In the genomic region with DNA sequence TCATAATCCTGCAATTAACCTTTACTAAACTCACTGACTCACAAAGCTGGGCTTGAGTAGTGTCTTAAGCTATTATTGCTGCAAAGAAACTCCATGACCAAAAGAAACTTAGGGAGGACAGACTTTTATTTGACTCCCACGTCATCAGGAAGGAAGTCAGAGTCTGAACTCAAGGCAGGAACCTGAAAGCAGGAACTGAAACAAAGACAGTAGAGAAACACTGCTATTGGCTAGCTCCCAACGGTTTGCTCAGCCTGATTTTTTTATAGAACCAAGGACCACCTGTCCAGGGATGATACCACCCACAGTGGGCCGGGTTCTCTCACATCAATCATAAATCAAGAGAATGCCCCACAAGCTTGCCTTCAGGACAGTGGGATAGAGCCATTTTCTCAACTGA, we compare ENCODE assay signal across 21 mouse cellular contexts. TPM values are rescaled to one million over a fixed set of nuclear protein-coding genes. Genes with fewer than 3 reads are reported as not detected.
DNase-seq lines count a peak whose midpoint lies in the region; ATAC-seq and TF ChIP-seq lines count a peak whose summit lies in the region.
"Had no signal": no experiment of that assay in that cellular context is flagged by ENCODE, and none has a peak within 500 bp of the region (broad histone marks: within the 10 kb centered on the region; RNA-seq: fewer than 3 reads in every experiment).

No protein-coding gene starts in this region.

- H3K4me1 ChIP-seq in liver, adult 2 months (ENCODE audit: control insufficient read depth, insufficient read depth, low read length) = peaks cover 7% of the 10 kb centered on the region
- peaks cover 42% of the 10 kb centered on the region for H3K4me1 ChIP-seq in bone marrow macrophage, adult 2 months (ENCODE audit: control insufficient read depth, insufficient read depth, low read length)
- H3K4me1 ChIP-seq in forebrain, embryonic 13.5 days = peaks cover 10% of the 10 kb centered on the region
- no peaks in the 10 kb centered on the region for H3K4me1 ChIP-seq in cerebellum, adult 2 months (ENCODE audit: control insufficient read depth, insufficient read depth, low read length)

- H3K36me3 ChIP-seq in liver, adult 2 months (ENCODE audit: control insufficient read depth, insufficient read depth, low read length) = no peaks in the 10 kb centered on the region
- no peaks in the 10 kb centered on the region for H3K36me3 ChIP-seq in macrophage (ENCODE audit: inconsistent target)
- no peaks in the 10 kb centered on the region for H3K36me3 ChIP-seq in forebrain, embryonic 13.5 days (ENCODE audit: poor library complexity, severe bottlenecking)
- H3K36me3 ChIP-seq: embryonic facial prominence, embryonic 12.5 days; heart, embryonic 12.5 days; hindbrain, embryonic 15.5 days; intestine, embryonic 15.5 days; midbrain, embryonic 10.5 days had no signal

- no peak overlapping the region for H3K4me3 ChIP-seq in liver, adult 2 months (ENCODE audit: insufficient read depth, low read depth, low read length)
- H3K4me3 ChIP-seq in bone marrow macrophage, adult 2 months (ENCODE audit: insufficient read depth, low read length) = no peak overlapping the region
- H3K4me3 ChIP-seq in macrophage (ENCODE audit: inconsistent target) = no peak overlapping the region
- H3K4me3 ChIP-seq in forebrain, embryonic 13.5 days = no peak overlapping the region
- no peak overlapping the region for H3K4me3 ChIP-seq in cerebellum, adult 2 months (replicated peaks; ENCODE audit: insufficient read depth, low read depth, low read length)
- H3K4me3 ChIP-seq: embryonic facial prominence, embryonic 12.5 days; heart, embryonic 12.5 days; hindbrain, embryonic 15.5 days; intestine, embryonic 15.5 days; midbrain, embryonic 10.5 days had no signal

- H3K9me3 ChIP-seq in forebrain, embryonic 13.5 days (replicated peaks) = no peaks in the 10 kb centered on the region
- H3K9me3 ChIP-seq: embryonic facial prominence, embryonic 12.5 days; hindbrain, embryonic 15.5 days; intestine, embryonic 15.5 days; midbrain, embryonic 10.5 days had no signal

- H3K79me2 ChIP-seq in liver, adult 2 months (ENCODE audit: control insufficient read depth, insufficient read depth, low read length) = 0 out of 2 replicates have a peak, but pooled peaks cover 3% of the 10 kb centered on the region
- peaks cover 23% of the 10 kb centered on the region; the same call in 1 of the 2 replicates for H3K79me2 ChIP-seq in macrophage (ENCODE audit: inconsistent target)

- no peak for TF ChIP-seq POLR2A in liver, adult 2 months (IDR thresholded peaks at IDR 0.05; ENCODE audit: extremely low read depth, insufficient read depth, low read length)
- no peak for TF ChIP-seq POLR2A in bone marrow macrophage, adult 2 months (IDR thresholded peaks at IDR 0.05; ENCODE audit: borderline replicate concordance, low read depth, low read length)
- TF ChIP-seq POLR2A in cerebellum, adult 2 months (IDR thresholded peaks at IDR 0.05; ENCODE audit: borderline replicate concordance, insufficient read depth, low read length) = no peak

- no peaks in the 10 kb centered on the region for H3K27me3 ChIP-seq in liver, adult 2 months (ENCODE audit: control insufficient read depth, insufficient read depth, low read length)
- H3K27me3 ChIP-seq in forebrain, embryonic 13.5 days = no peaks in the 10 kb centered on the region
- H3K27me3 ChIP-seq in cerebellum, adult 2 months (ENCODE audit: control insufficient read depth, insufficient read depth, low read length) = no peaks in the 10 kb centered on the region
- H3K27me3 ChIP-seq: embryonic facial prominence, embryonic 12.5 days; heart, embryonic 12.5 days; hindbrain, embryonic 15.5 days; intestine, embryonic 15.5 days had no signal

- H3K27ac ChIP-seq in liver, adult 2 months (replicated peaks; ENCODE audit: insufficient read depth, low read depth, low read length) = 0 out of 2 replicates have a peak overlapping the region, but pooled peaks have one; percentile 16
- H3K27ac ChIP-seq in bone marrow macrophage, adult 2 months (ENCODE audit: insufficient read depth, low read depth, low read length) = peak overlapping the region; percentile 97
- peak overlapping the region; percentile 100 for H3K27ac ChIP-seq in macrophage
- H3K27ac ChIP-seq in forebrain, embryonic 13.5 days = no peak overlapping the region
- no peak overlapping the region for H3K27ac ChIP-seq in cerebellum, adult 2 months (ENCODE audit: insufficient read depth, low read length)
- H3K27ac ChIP-seq: embryonic facial prominence, embryonic 12.5 days; hindbrain, embryonic 15.5 days; intestine, embryonic 15.5 days; midbrain, embryonic 10.5 days had no signal

- no peak overlapping the region for H3K4me2 ChIP-seq in forebrain, embryonic 13.5 days
- H3K4me2 ChIP-seq: embryonic facial prominence, embryonic 12.5 days; heart, embryonic 12.5 days; hindbrain, embryonic 15.5 days; intestine, embryonic 15.5 days; lung, embryonic 14.5 days had no signal

- ATAC-seq in forebrain, embryonic 13.5 days = no peak
- ATAC-seq: forebrain, embryonic 16.5 days; intestine, embryonic 15.5 days had no signal

- H3K9ac ChIP-seq in liver, adult 2 months (ENCODE audit: low read depth, low read length) = no peak overlapping the region
- H3K9ac ChIP-seq in forebrain, embryonic 13.5 days = no peak overlapping the region
- H3K9ac ChIP-seq: embryonic facial prominence, embryonic 12.5 days; heart, embryonic 12.5 days; hindbrain, embryonic 15.5 days; intestine, embryonic 15.5 days; lung, embryonic 14.5 days had no signal

- 80% methylated on average over 3 of the region's 3 CpGs for WGBS in liver, adult 2 months
- 13% methylated on average over 3 of the region's 3 CpGs for WGBS in macrophage (ENCODE audit: missing documents)
- 70% methylated on average over 3 of the region's 3 CpGs for WGBS in forebrain, embryonic 13.5 days
- WGBS in cerebellum, adult 2 months = 69% methylated on average over 3 of the region's 3 CpGs

- no peak for DNase-seq in liver, adult 2 months (ENCODE audit: extremely low read depth, low read depth, low spot score)
- no peak for DNase-seq in liver
- DNase-seq in B cell, adult 2 months = peak; percentile 25 to 29
- DNase-seq in cerebellum, adult 2 months = no peak
- DNase-seq in urinary bladder, adult 2 months (ENCODE audit: low spot score) = no peak
- DNase-seq: adrenal gland, postnatal 25 days; cerebellum, adult 18-20 months; kidney, adult 9 months; kidney, postnatal 36 days; lung, embryonic 14.5 days; thymus, postnatal 4 days had no signal

- TF ChIP-seq CTCF in liver, adult 2 months (IDR thresholded peaks at IDR 0.05; ENCODE audit: low read depth, low read length) = no peak
- no peak for TF ChIP-seq CTCF in bone marrow macrophage, adult 2 months (IDR thresholded peaks at IDR 0.05; ENCODE audit: low read depth, low read length)
- no peak for TF ChIP-seq CTCF in cerebellum, adult 2 months (IDR thresholded peaks at IDR 0.05; ENCODE audit: borderline replicate concordance, insufficient read depth, low read depth, low read length)

RNA-seq across cellular contexts. Expression of a gene that starts 28.0 kb away (rescaled TPM):
- total RNA-seq in liver, adult 2 months (2014; rRNA removed) = 1,154 and 1,241 TPM in 2 replicates
- polyA plus RNA-seq in liver, adult 2 months (2012; rRNA removed) = 7,340 and 8,771 TPM in 2 replicates
- 20,335 and 20,363 TPM in 2 replicates for polyA plus RNA-seq in bone marrow macrophage, adult 2 months (2012; ENCODE audit: insufficient read depth, insufficient read length, missing spikeins)
- total RNA-seq in macrophage (2018; cell fraction: chromatin; rRNA removed) = 1,000 to 10,000 TPM in 25 of 26 experiments, 100 to 1,000 TPM in 1; 839 to 4,643 (median 2,612) TPM
- total RNA-seq in macrophage (2018; cell fraction: cytosol; rRNA removed) = over 10,000 TPM; 27,371 to 77,320 (median 43,339) TPM
- total RNA-seq in macrophage (2018; cell fraction: nucleus; rRNA removed) = over 10,000 TPM in 4 of 26 experiments, 1,000 to 10,000 TPM in 22; 2,155 to 11,196 (median 6,502) TPM
- polyA plus RNA-seq in macrophage (2018) = 25,011 to 42,260 TPM (median 38,400 TPM) in 3 replicates
- polyA plus RNA-seq in forebrain, embryonic 13.5 days (2015; fragmentation: Nextera tagmentation; extraction: Ambion mirVana) = 1,364 and 1,444 TPM in 2 replicates
- polyA plus RNA-seq in cerebellum, adult 2 months (2012; rRNA removed) = 4,588 and 5,845 TPM in 2 replicates
- polyA plus RNA-seq in urinary bladder, adult 2 months (2012; rRNA removed) = 2,402 and 3,491 TPM in 2 replicates

RNA-seq across cellular contexts. Expression of a gene that starts 49.0 kb away (rescaled TPM):
- not detected in 2 replicates for total RNA-seq in liver, adult 2 months (2014; rRNA removed)
- 0.05 TPM in 1 of 2 replicates, not detected in the other for polyA plus RNA-seq in liver, adult 2 months (2012; rRNA removed)
- 0.44 and 2.3 TPM in 2 replicates for polyA plus RNA-seq in bone marrow macrophage, adult 2 months (2012; ENCODE audit: insufficient read depth, insufficient read length, missing spikeins)
- 1 to 10 TPM in 8 of 26 experiments, under 1 TPM in 17, not detected in 1; 0.25 to 4.7 (median 0.74) TPM for total RNA-seq in macrophage (2018; cell fraction: chromatin; rRNA removed)
- total RNA-seq in macrophage (2018; cell fraction: cytosol; rRNA removed) = 1 to 10 TPM in 9 of 26 experiments, under 1 TPM in 17; 0.35 to 1.7 (median 0.84) TPM
- 1 to 10 TPM in 13 of 26 experiments, under 1 TPM in 12, not detected in 1; 0.34 to 3.0 (median 1.1) TPM for total RNA-seq in macrophage (2018; cell fraction: nucleus; rRNA removed)
- 0.11 to 1.8 TPM (median 0.22 TPM) in 3 replicates for polyA plus RNA-seq in macrophage (2018)
- polyA plus RNA-seq in forebrain, embryonic 13.5 days (2015; fragmentation: Nextera tagmentation; extraction: Ambion mirVana) = 0.76 and 1.2 TPM in 2 replicates
- polyA plus RNA-seq in cerebellum, adult 2 months (2012; rRNA removed) = 0.77 and 1.1 TPM in 2 replicates
- polyA plus RNA-seq in urinary bladder, adult 2 months (2012; rRNA removed) = 3.8 and 4.2 TPM in 2 replicates
- total RNA-seq: MEL had no signal

RNA-seq across cellular contexts. Expression of a gene that starts 49.1 kb away (rescaled TPM):
- total RNA-seq in liver, adult 2 months (2014; rRNA removed) = 3.1 and 4.0 TPM in 2 replicates
- 3.1 and 3.8 TPM in 2 replicates for polyA plus RNA-seq in liver, adult 2 months (2012; rRNA removed)
- 156 and 178 TPM in 2 replicates for polyA plus RNA-seq in bone marrow macrophage, adult 2 months (2012; ENCODE audit: insufficient read depth, insufficient read length, missing spikeins)
- total RNA-seq in macrophage (2018; cell fraction: chromatin; rRNA removed) = 100 to 1,000 TPM in 11 of 26 experiments, 10 to 100 TPM in 14, 1 to 10 TPM in 1; 8.2 to 225 (median 73.2) TPM
- total RNA-seq in macrophage (2018; cell fraction: cytosol; rRNA removed) = 100 to 1,000 TPM in 17 of 26 experiments, 10 to 100 TPM in 9; 35.4 to 153 (median 124) TPM
- 100 to 1,000 TPM in 10 of 26 experiments, 10 to 100 TPM in 16; 23.9 to 194 (median 77.8) TPM for total RNA-seq in macrophage (2018; cell fraction: nucleus; rRNA removed)
- polyA plus RNA-seq in macrophage (2018) = 97.7 to 161 TPM (median 125 TPM) in 3 replicates
- polyA plus RNA-seq in forebrain, embryonic 13.5 days (2015; fragmentation: Nextera tagmentation; extraction: Ambion mirVana) = 14.4 and 15.2 TPM in 2 replicates
- polyA plus RNA-seq in cerebellum, adult 2 months (2012; rRNA removed) = 9.5 and 9.7 TPM in 2 replicates
- polyA plus RNA-seq in urinary bladder, adult 2 months (2012; rRNA removed) = 22.0 and 23.6 TPM in 2 replicates

RNA-seq across cellular contexts. Expression of a gene that starts 53.0 kb away (rescaled TPM):
- total RNA-seq in liver, adult 2 months (2014; rRNA removed) = 1.9 and 2.4 TPM in 2 replicates
- 0.76 and 1.4 TPM in 2 replicates for polyA plus RNA-seq in liver, adult 2 months (2012; rRNA removed)
- 146 and 159 TPM in 2 replicates for polyA plus RNA-seq in bone marrow macrophage, adult 2 months (2012; ENCODE audit: insufficient read depth, insufficient read length, missing spikeins)
- 100 to 1,000 TPM in 13 of 26 experiments, 10 to 100 TPM in 13; 11.0 to 260 (median 108) TPM for total RNA-seq in macrophage (2018; cell fraction: chromatin; rRNA removed)
- 10 to 100 TPM; 14.9 to 49.5 (median 37.8) TPM for total RNA-seq in macrophage (2018; cell fraction: cytosol; rRNA removed)
- 100 to 1,000 TPM in 2 of 26 experiments, 10 to 100 TPM in 24; 19.3 to 115 (median 57.5) TPM for total RNA-seq in macrophage (2018; cell fraction: nucleus; rRNA removed)
- 37.8 to 67.1 TPM (median 51.1 TPM) in 3 replicates for polyA plus RNA-seq in macrophage (2018)
- 86.6 and 105 TPM in 2 replicates for polyA plus RNA-seq in forebrain, embryonic 13.5 days (2015; fragmentation: Nextera tagmentation; extraction: Ambion mirVana)
- 16.3 and 16.7 TPM in 2 replicates for polyA plus RNA-seq in cerebellum, adult 2 months (2012; rRNA removed)
- polyA plus RNA-seq in urinary bladder, adult 2 months (2012; rRNA removed) = 4.9 and 7.9 TPM in 2 replicates

Comparison
In these comparisons a context has a peak if more than half of its experiments do, and no peak if none do; other contexts are left out.
1. DNase-seq: peak in B cell, adult 2 months (2 of 2); none in liver, adult 2 months (single experiment), liver (single experiment), cerebellum, adult 2 months (0 of 2) and urinary bladder, adult 2 months (single experiment).
2. H3K27ac ChIP-seq: peak in liver, adult 2 months (single experiment), bone marrow macrophage, adult 2 months (single experiment) and macrophage (single experiment); none in forebrain, embryonic 13.5 days (single experiment) and cerebellum, adult 2 months (single experiment).